Mouse (Mus musculus) midbrain, embryonic 14.5 days (tissue): ENCODE measurements around the gene Ubtd1. TPM values are rescaled to one million over a fixed set of nuclear protein-coding genes. Genes with fewer than 3 reads are reported as not detected.

Experiments used
- ATAC-seq: fragments of 200-750 bp; cut with Nextera tagmentation; 2 replicates; pipeline ENCODE4 v1.8.0; 2017; ENCODE audit warnings: moderate number of reproducible peaks, moderate library complexity; ENCODE audit not compliant: low FRiP score, low TSS enrichment
- DNase-seq: peaks from one replicate; pipeline ENCODE4 v3.0.0-alpha.2; 2015
- H3K27ac ChIP-seq: fragments of 300-500 bp; sonication (generic); replicated peaks from 2 replicates; pipeline ENCODE4 v1.5.1; 2014; ENCODE audit warnings: mild to moderate bottlenecking, low read depth, low read length, moderate library complexity
- H3K27me3 ChIP-seq: fragments of 300-500 bp; sonication (generic); 2 replicates; pipeline ENCODE4 v1.6.1; 2014; ENCODE audit warnings: low read length, control low read depth, mixed read lengths; ENCODE audit not compliant: control insufficient read depth, insufficient read depth
- H3K36me3 ChIP-seq: fragments of 300-500 bp; sonication (generic); 2 replicates; pipeline ENCODE4 v1.6.1; 2014; ENCODE audit warnings: low read length, control low read depth; ENCODE audit not compliant: control insufficient read depth, insufficient read depth
- H3K4me1 ChIP-seq: fragments of 300-500 bp; sonication (generic); 2 replicates; pipeline ENCODE4 v1.6.1; 2014; ENCODE audit warnings: mild to moderate bottlenecking, antibody characterized with exemption, low read length, control low read depth; ENCODE audit not compliant: control insufficient read depth, insufficient read depth
- H3K4me2 ChIP-seq: fragments of 300-500 bp; sonication (generic); 2 replicates; pipeline ENCODE4 v1.6.1; 2014; ENCODE audit warnings: mild to moderate bottlenecking, low read length, moderate library complexity
- H3K4me3 ChIP-seq: fragments of 300-500 bp; sonication (generic); replicated peaks from 2 replicates; pipeline ENCODE4 v1.5.1; 2014; ENCODE audit warnings: low read depth, low read length
- H3K9ac ChIP-seq: fragments of 300-500 bp; sonication (generic); replicated peaks from 2 replicates; pipeline ENCODE4 v1.6.1; 2014; ENCODE audit warnings: mild to moderate bottlenecking, low read length, moderate library complexity
- H3K9me3 ChIP-seq: fragments of 300-500 bp; sonication (generic); 2 replicates; pipeline ENCODE4 v1.6.1; 2016; ENCODE audit warnings: low read length, control low read depth, mixed read lengths; ENCODE audit not compliant: control insufficient read depth
- WGBS: fragments of 180-500 bp; shearing (Covaris S2); extraction: QIAGEN DNeasy Blood & Tissue Kit; methylation state at CpG from one replicate; pipeline ENCODE4 v1.1.7; 2014; 5-methylcytosine and 5-hydroxymethylcytosine counted together
- polyA plus RNA-seq: library from polyadenylated mRNA; unstranded; fragments of >200 nt; fragmentation: Nextera tagmentation; extraction: Ambion mirVana; gene quantifications from 2 replicates; pipeline ENCODE4 v1.2.1, GENCODE M21; 2014

Gene Ubtd1
- polyA plus RNA-seq, 1 experiment from 2014 or later, result 6.3 TPM

DNA sequence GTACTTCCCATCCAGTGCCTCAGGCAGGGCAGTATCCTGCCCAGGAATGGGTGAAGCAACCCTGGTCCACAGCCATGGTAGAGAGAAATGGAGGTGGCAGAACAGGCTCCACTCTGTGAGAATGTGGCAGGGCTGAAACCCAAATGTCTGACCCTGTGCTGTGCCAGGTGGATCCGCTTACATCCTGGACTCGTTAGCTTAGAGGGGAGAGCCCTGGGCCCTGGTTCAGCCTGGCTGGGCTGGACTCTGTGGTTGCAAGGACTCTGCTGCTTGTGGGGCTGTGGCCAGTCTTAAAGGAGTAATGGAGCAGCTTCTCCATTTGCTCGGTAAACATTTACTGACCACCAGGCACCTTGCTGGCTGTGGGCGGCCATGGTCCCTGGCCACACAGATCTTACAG, 5.6 kb downstream of the Ubtd1 start:
- 94% methylated on average over 4 of the region's 4 CpGs for WGBS
- H3K9ac ChIP-seq, result no peak overlapping the region
- peaks cover 10% of the 10 kb centered on the region for H3K27me3 ChIP-seq
- no peak overlapping the region for H3K4me3 ChIP-seq
- H3K4me1 ChIP-seq, result 0 out of 2 replicates have a peak, but pooled peaks cover 5% of the 10 kb centered on the region
- no peak overlapping the region for H3K4me2 ChIP-seq
- DNase-seq (no peak), ATAC-seq (no peak)
- no peaks in the 10 kb centered on the region for H3K9me3 ChIP-seq
- H3K27ac ChIP-seq, result no peak overlapping the region
- H3K36me3 ChIP-seq, result no peaks in the 10 kb centered on the region

GRCm38 (mm10) chr19:41989810-41990209, 8.2 kb downstream of the Ubtd1 start:
- no peaks in the 10 kb centered on the region for H3K9me3 ChIP-seq
- H3K36me3 ChIP-seq, result no peaks in the 10 kb centered on the region
- ATAC-seq (no peak), DNase-seq (no peak)
- H3K9ac ChIP-seq, result no peak overlapping the region
- H3K4me2 ChIP-seq, result no peak overlapping the region
- no peaks in the 10 kb centered on the region for H3K27me3 ChIP-seq
- WGBS, result 88% methylated on average over 6 of the region's 6 CpGs
- H3K27ac ChIP-seq, result no peak overlapping the region
- no peak overlapping the region for H3K4me3 ChIP-seq
- H3K4me1 ChIP-seq, result no peaks in the 10 kb centered on the region

GRCm38 (mm10) chr19:41991926-41992477, 10.4 kb downstream of the Ubtd1 start:
- H3K4me2 ChIP-seq, result no peak overlapping the region
- ATAC-seq, result no peak
- no peaks in the 10 kb centered on the region for H3K27me3 ChIP-seq
- H3K4me3 ChIP-seq, result no peak overlapping the region
- H3K9me3 ChIP-seq, result no peaks in the 10 kb centered on the region
- no peak overlapping the region for H3K27ac ChIP-seq
- 26% methylated on average over 6 of the region's 6 CpGs for WGBS
- H3K36me3 ChIP-seq, result no peaks in the 10 kb centered on the region
- H3K4me1 ChIP-seq, result no peaks in the 10 kb centered on the region
- H3K9ac ChIP-seq, result no peak overlapping the region
- no peak for DNase-seq

DNA sequence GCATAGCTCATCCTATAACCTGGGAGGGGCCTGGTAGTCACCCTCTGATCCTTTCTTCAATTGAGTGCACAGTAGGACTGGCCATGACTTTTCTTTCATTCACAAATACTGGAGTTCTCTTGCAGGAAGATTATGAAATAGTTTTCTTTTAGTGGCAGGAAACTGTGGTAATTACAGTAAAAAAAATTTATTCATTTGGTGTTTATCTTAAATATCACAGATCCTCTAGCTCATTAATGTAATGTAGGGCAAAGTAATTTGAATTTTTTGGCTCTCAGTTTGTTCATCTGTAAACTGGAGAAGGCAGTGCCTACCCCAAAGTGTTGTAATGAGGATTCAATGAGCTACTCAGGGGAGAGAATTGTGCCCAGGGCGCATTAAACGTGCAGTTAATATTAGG, 11.4 kb downstream of the Ubtd1 start:
- Histone ChIP-seq H3K4me3 (no peak overlapping the region), H3K27ac (no peak overlapping the region), H3K27me3 (no peaks in the 10 kb centered on the region), H3K4me2 (no peak overlapping the region), H3K4me1 (no peaks in the 10 kb centered on the region), H3K9me3 (no peaks in the 10 kb centered on the region), H3K9ac (no peak overlapping the region), H3K36me3 (no peaks in the 10 kb centered on the region)
- 94% methylated on average over 2 of the region's 2 CpGs for WGBS
- DNase-seq, result no peak
- no peak for ATAC-seq

DNA sequence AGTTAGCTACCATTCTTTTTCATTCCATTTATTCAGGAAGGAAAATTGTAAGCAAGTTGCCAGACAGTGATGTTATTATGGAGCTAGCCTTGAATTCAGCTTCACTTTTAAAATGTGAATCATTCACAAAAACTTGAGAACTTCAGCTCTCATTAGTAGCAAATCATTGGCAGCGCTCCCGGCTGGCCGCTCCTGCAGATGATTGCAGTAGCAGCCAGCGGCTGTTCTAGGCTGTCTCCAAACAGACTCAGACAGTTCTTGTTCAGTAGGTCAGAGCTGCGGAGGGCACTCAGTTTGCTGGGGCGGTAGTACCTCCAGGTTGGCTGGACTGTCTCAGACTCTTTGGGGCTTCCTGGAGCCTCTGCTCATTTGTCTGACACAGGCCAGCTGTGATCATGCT, 11.9 kb downstream of the Ubtd1 start:
- Histone ChIP-seq H3K4me1 (no peaks in the 10 kb centered on the region), H3K4me3 (no peak overlapping the region), H3K36me3 (no peaks in the 10 kb centered on the region), H3K9ac (no peak overlapping the region), H3K9me3 (no peaks in the 10 kb centered on the region), H3K27me3 (no peaks in the 10 kb centered on the region), H3K27ac (no peak overlapping the region), H3K4me2 (no peak overlapping the region)
- ATAC-seq, result no peak
- DNase-seq, result no peak
- 89% methylated on average over 6 of the region's 6 CpGs for WGBS

DNA sequence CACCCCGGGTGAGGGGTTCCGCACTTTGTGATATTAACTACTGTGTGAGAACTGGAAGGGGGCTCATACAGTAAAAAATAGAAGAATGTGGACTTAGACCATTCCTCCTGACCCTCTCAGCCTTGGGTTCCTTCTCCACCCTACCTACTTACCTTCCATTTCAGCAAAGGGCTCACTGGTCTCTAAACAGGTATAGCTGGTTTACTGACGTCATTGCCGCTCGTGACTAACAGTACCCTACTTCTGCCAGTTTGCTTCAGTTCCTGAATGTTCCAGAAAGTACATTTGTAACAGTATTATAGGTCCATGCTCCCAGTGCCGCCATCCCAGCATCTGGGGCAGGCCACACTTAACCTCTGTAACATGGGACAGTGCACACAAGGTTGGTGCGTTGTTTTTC, 12.5 kb downstream of the Ubtd1 start:
- Histone ChIP-seq H3K9me3 (no peaks in the 10 kb centered on the region), H3K4me2 (no peak overlapping the region), H3K4me3 (no peak overlapping the region), H3K4me1 (no peaks in the 10 kb centered on the region), H3K9ac (no peak overlapping the region), H3K36me3 (no peaks in the 10 kb centered on the region), H3K27ac (no peak overlapping the region), H3K27me3 (no peaks in the 10 kb centered on the region)
- ATAC-seq, result no peak
- DNase-seq, result no peak
- 93% methylated on average over 7 of the region's 7 CpGs for WGBS

- no peak overlapping the region for H3K4me2 ChIP-seq
- 37% methylated on average over 1 of the region's 1 CpGs for WGBS
- no peaks in the 10 kb centered on the region for H3K27me3 ChIP-seq
- ATAC-seq, result no peak
- no peak overlapping the region for H3K9ac ChIP-seq
- no peak overlapping the region for H3K27ac ChIP-seq
- DNase-seq, result no peak
- no peaks in the 10 kb centered on the region for H3K9me3 ChIP-seq
- H3K4me1 ChIP-seq, result no peaks in the 10 kb centered on the region
- no peak overlapping the region for H3K4me3 ChIP-seq
- no peaks in the 10 kb centered on the region for H3K36me3 ChIP-seq
Observed at GRCm38 (mm10) chr19:41995483-41995882, 13.9 kb downstream of the Ubtd1 start.

DNA sequence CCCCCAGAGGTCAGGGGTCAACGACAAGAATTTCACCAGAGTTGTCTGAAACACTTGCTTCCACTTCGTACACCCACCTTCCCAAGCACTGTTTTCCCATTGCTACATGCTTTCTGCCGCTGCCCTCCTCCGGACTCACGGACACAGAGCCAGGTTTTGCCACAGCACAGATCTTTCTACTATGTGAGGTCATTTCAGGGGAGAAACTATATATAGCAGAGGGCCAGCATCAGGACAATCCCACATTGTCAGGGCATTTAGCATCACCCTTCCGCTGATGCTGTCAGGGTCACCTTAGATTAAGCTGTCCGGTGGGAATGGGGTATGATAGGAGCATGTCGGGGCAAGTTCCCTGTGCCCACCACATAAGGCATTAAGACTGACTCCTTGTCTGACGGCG, 15.5 kb downstream of the Ubtd1 start:
- Histone ChIP-seq H3K9ac (no peak overlapping the region), H3K4me1 (no peaks in the 10 kb centered on the region), H3K36me3 (no peaks in the 10 kb centered on the region), H3K4me2 (no peak overlapping the region), H3K4me3 (no peak overlapping the region), H3K27me3 (no peaks in the 10 kb centered on the region), H3K27ac (no peak overlapping the region), H3K9me3 (no peaks in the 10 kb centered on the region)
- WGBS, result 89% methylated on average over 10 of the region's 10 CpGs
- DNase-seq (no peak), ATAC-seq (no peak)

DNA sequence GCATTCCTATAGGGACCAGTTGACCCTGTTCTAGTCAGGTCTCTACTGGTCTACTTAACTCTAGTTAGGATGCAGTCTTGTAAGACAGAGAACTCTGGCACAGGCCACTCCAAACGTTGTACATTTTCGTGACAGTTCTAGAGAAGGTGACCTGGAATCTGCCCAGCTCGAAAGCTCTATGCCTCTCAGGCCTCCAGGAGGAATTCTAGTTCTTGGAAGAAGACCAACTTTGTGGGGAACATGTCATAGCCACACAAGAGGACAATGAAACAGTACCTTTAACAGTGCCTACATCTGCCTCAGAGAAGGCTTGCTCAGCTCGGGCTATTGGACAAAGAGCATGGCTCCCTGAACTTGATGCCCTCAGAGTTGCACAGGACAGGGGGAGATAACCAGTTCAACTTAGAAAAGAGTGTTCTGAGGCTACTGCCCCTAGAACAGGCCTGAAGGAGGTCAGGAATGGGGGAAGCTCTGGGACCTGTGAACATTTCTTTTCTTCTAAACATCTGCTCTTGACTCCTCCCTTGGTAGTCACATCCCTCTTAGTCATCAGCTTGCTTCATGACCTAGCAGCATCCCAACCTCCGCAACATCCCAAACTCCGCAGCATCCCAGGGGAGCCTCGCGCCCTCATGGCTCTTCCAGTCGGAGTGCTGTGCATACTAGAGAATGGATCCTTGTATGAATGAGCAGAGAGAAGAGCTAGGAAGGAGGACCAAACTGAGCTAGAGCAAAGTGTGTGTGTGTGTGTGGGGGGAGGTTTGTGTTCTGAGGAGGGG, 17.4 kb downstream of the Ubtd1 start:
- no peaks in the 10 kb centered on the region for H3K4me1 ChIP-seq
- H3K9ac ChIP-seq, result no peak overlapping the region
- DNase-seq (no peak), ATAC-seq (no peak)
- no peak overlapping the region for H3K27ac ChIP-seq
- H3K9me3 ChIP-seq, result no peaks in the 10 kb centered on the region
- no peaks in the 10 kb centered on the region for H3K36me3 ChIP-seq
- no peak overlapping the region for H3K4me2 ChIP-seq
- H3K27me3 ChIP-seq, result no peaks in the 10 kb centered on the region
- no peak overlapping the region for H3K4me3 ChIP-seq
- 92% methylated on average over 9 of the region's 9 CpGs for WGBS
